Mouse (Mus musculus): ENCODE data around the gene Car15.

- TF ChIP-seq CTCF (IDR thresholded peaks at IDR 0.05; ENCODE audit: low read depth, low read length), result no peak
- TF ChIP-seq POLR2A (IDR thresholded peaks at IDR 0.05; ENCODE audit: borderline replicate concordance, low read depth, low read length), result no peak
Measured at GRCm38 (mm10) chr16:17813173-17813572, 25.0 kb downstream of the Car15 start.

Data from bone marrow macrophage, adult 2 months (primary cell).